Mouse (Mus musculus) layer of hippocampus, postnatal 14 days (tissue): ENCODE measurements around the gene Dmbx1. TPM values are rescaled to one million over a fixed set of nuclear protein-coding genes. Genes with fewer than 3 reads are reported as not detected.

Experiments
- DNase-seq, 2 experiments: peaks; one replicate each; pipeline ENCODE4 v3.0.0; 2021 to 2022; ENCODE audit warnings: low spot score in 2 of 2, mixed read lengths in 1 of 2
- long read RNA-seq, 2 experiments: library from polyadenylated mRNA; stranded (forward); transcript quantifications; one replicate each; pipeline ENCODE4 v2.0.0; 2021
- total RNA-seq, 2 experiments: library from RNA; stranded (reverse); gene quantifications; 2 replicates each; pipeline ENCODE4 v1.2.3; 2021

Gene Dmbx1
- total RNA-seq, result under 1 TPM; 0.14 to 0.21 TPM
- long read RNA-seq, experiment 1, result 0 reads
- long read RNA-seq, experiment 2, result 0 reads

- DNase-seq, result no peak
Measured at GRCm38 (mm10) chr4:115939295-115940102, at the start of gene Dmbx1. Gene Dmbx1, minus strand, starts transcription at chr4:115939926.

- DNase-seq, result no peak
Measured at GRCm38 (mm10) chr4:115989382-115989781, 49.7 kb upstream of the Dmbx1 start.

GRCm38 (mm10) chr4:115987858-115988530 is 48.3 kb upstream of the Dmbx1 start:
- no peak for DNase-seq

- no peak for DNase-seq
Measured at GRCm38 (mm10) chr4:115987436-115987835, 47.7 kb upstream of the Dmbx1 start.

- DNase-seq, result no peak
Measured at GRCm38 (mm10) chr4:115984967-115985366, 45.2 kb upstream of the Dmbx1 start.

GRCm38 (mm10) chr4:115984111-115984510 is 44.4 kb upstream of the Dmbx1 start:
- DNase-seq, result peak; percentile 75 to 80

GRCm38 (mm10) chr4:115980676-115981075 is 41.0 kb upstream of the Dmbx1 start:
- DNase-seq, result peak; percentile 69 to 80

- DNase-seq, result no peak
Measured at GRCm38 (mm10) chr4:115979437-115979836, 39.7 kb upstream of the Dmbx1 start.

- no peak for DNase-seq
Measured at GRCm38 (mm10) chr4:115978911-115979310, 39.2 kb upstream of the Dmbx1 start.

- no peak for DNase-seq
Measured at GRCm38 (mm10) chr4:115972543-115972942, 32.8 kb upstream of the Dmbx1 start.

- DNase-seq, result no peak
Measured at GRCm38 (mm10) chr4:115964446-115964845, 24.7 kb upstream of the Dmbx1 start.

- no peak for DNase-seq
Measured at GRCm38 (mm10) chr4:115963751-115964150, 24.0 kb upstream of the Dmbx1 start.

- DNase-seq, result peak; percentile 34 to 40
Measured at GRCm38 (mm10) chr4:115962671-115963412, 23.1 kb upstream of the Dmbx1 start.

- DNase-seq, result no peak
Measured at GRCm38 (mm10) chr4:115961991-115962390, 22.3 kb upstream of the Dmbx1 start.

GRCm38 (mm10) chr4:115959546-115959945 is 19.8 kb upstream of the Dmbx1 start:
- no peak for DNase-seq

- no peak for DNase-seq
Measured at GRCm38 (mm10) chr4:115955494-115955775, 15.7 kb upstream of the Dmbx1 start.

GRCm38 (mm10) chr4:115954656-115955493 is 15.1 kb upstream of the Dmbx1 start:
- no peak for DNase-seq

GRCm38 (mm10) chr4:115953559-115953958 is 13.8 kb upstream of the Dmbx1 start:
- no peak for DNase-seq

GRCm38 (mm10) chr4:115952758-115953157 is 13.0 kb upstream of the Dmbx1 start:
- DNase-seq, result peak; percentile 49 to 63

- no peak for DNase-seq
Measured at GRCm38 (mm10) chr4:115943669-115944314, 4.1 kb upstream of the Dmbx1 start.
